Mouse (Mus musculus): ENCODE data around the gene Aanat.

Aanat gene

DNA sequence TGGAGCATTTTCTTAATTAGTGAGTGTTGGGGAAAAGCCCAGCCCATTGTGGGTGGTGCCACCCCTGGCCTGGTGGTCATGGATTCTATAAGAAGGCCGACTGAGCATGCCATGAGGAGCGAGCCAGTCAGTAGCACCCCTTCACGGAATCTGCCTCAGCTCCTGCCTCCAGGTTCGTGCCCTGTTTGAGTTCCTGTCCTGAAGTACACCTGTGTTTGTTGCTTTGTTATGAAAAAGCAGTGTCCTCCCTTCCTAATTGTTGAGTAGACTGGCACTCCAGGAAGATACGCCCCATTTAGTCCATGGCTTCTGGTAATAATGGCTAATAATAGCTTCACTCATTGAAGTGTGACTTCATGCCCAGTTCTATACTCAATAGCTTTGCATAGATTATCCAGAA is at the start of gene Aanat:
Gene Aanat, plus strand, starts transcription at position 123 of the 400 bp plus-strand sequence.
- DNase-seq, result no peak

DNA sequence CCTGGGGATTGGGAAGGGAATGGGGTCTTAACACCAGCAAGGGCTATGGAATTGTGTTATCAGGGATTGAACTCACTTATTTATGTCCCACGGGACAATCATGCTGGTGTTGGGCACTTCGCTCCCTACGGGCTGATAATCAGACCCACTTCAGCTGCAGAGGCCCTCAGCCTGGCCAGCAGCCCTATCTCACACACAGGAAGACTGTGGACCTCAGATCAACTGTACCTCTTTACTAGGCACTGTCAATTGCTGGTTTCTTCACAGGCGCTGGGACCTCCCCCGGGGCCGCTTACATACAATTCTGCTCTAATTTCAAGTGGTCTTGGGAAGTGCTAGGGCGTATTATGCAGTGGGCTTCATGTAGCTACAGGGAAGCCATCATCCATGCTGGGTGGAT is 49.5 kb upstream of the Aanat start:
- DNase-seq, result no peak

DNA sequence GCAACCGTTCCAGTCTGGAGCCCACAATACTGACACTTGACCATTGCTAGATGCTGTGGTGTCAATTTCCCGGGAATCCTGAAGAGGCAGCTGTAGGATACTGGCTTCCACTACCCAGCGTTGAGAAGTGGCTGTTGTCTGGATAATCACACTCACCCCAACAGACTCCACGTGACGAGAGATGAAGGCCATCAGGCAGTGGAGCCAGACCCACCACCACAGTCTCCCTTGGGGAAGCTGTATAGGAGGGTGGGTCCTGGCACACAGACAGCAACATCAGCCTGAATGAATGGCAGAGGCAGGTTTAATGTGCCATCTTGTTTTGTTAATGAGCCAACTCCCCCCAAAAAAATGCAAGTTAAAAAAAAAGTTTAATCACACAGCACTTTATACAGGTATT is 48.8 kb upstream of the Aanat start:
- no peak for DNase-seq

DNA sequence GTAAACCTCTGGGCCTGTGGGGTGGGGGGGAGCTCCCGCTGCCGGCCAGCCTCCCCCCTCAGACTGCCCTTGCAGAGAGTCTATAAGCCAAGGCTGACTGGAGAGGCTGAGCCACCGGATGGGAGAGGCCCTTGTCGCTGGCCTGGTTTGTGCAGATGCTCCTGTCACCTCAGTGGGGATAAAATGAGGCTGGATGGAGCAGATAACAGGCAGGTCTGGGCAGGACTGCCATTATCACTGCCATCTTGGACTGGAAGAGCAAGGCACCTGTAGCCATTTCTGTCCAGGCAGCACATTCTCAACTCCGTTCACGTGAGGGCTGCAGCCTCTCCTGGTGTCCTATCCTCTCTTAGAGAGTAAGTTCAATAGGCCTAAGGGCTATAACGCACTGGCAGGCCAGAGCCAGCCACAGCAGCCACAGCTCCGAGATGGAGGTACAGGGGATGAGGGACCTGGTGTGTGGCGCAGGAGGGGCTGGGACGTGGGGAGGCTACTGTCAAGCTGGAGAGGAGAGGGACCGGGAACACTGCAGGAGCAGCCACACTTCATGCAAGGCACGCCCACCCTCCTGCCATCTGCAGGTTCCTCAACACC is 48.0 kb upstream of the Aanat start:
- DNase-seq, result no peak

DNA sequence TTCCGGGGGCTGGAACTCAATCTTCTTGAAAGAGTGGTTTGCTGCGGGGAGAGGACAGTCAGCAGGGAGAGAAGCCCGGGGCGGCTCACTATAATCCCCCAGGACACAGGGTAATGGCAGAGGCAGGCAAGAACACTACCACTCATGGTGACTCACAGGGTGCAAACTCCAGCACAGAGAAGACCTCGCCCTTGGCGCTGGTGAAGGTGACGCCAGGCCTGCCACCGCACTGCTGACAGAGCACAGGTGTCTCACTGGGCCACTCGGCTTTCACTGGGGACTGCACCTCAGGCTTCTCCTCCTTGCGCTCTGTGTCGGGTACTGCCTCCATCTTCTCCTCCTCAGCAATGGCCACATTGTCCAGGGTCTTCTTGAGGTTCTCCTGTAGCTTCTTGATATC is 45.0 kb upstream of the Aanat start:
- no peak for DNase-seq

DNA sequence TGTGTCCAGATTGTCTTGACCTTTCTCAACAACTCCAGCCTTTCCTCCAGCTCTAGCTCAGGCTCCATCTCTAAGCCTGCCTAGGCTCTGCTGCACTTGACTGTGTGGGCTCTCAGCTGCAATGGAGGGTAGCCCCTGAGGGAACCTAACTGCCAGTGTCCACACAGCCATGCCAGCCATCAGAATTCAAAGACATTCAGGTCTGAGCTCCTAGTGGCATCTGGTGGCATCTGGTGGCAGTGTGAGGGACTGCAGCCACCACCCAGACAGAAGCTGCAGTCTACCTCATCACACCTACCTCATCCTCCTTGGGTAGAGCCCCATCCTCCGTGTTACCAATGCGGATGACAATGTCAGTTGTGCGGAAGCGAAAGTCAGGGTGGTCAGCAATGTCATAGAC is 43.1 kb upstream of the Aanat start:
- DNase-seq, result no peak

DNA sequence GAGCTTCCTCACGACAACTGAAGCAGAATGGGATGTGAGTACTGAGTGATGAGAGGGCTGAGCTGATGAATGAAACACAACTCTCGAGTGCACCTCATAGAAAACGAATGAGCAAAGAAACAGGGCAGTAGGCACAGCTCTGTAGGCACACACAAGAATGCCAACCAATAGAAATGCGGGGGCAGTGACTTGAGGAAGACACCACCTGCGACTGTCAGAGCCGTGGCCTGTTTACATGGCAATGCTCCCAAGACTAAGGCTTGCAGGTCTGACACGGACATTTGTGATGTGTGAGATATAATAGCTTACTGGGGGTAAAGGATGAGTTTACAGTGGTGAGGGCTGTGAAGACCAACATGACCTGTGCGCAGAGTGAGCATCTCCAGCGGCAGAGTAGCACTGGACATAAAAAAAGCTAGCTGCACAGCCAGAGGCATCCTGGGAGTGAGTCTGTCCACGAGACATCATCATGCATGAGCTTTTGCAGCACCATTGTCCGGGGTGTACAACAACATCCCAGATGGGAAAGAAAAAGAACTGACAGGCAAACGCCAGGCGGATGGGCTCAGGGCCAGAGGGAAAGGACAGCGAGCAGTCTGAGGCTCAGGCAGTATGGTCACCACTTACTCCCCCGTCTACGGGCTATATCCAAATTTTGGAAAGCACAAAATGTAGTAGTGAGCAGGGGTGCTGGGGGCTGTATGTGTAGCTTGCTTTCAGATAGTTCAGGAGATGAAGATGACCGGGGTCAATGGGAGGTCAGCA is 38.8 kb upstream of the Aanat start:
- no peak for DNase-seq

DNA sequence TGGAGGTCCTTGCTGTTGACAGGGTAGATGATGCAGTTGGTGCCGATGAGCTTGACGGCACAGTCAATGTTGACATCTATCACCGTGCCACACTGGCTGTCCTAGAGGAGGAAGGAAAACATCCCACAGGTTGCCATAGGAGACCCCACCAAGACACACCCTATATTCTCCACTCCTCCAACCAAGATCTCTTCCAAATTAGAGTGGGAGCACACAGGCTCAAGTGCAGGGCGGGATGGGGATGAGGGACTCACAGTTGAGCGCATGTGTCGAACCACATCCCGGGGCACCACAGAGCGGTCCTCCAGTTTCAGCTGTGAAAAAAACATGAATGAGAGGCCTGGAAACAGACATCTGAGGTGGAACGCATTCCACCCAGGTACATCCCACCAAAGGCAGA is 37.5 kb upstream of the Aanat start:
- no peak for DNase-seq

DNA sequence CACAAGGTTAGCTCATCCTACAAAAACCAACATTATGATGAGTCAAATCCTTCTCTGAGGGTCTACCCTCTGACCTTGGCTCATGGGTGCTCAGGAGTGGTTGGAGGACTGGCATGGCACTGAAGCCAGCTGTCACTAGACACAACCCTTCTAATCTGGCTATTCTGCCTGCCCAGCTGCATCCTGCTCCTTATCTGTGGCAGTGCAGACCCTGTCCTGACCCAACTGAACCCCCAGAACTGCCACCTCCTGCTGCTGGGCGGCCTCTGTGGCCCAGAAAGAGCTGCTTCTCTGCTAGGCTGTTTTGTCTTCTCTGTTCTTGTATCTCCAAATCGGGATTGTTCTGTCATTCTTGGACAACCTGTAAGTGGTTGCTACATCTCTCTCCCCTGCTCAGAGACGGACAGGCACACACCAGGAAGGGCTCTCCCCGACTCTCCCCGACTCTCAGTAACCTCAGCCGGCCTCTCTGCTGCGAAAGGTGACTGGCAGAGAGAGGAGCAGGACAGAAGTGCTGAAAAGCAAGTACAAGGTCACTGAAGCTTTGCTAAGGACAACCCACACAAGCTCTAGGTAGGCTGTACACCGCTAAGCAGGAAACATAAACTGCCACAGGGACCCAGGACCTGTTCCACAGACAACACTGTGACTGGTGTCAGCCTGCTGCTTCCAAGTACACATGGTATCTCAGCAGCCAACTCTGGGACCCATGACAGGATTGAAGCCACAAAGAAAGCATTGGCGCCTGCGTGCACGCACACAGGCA is 36.8 kb upstream of the Aanat start:
- DNase-seq, result no peak

DNA sequence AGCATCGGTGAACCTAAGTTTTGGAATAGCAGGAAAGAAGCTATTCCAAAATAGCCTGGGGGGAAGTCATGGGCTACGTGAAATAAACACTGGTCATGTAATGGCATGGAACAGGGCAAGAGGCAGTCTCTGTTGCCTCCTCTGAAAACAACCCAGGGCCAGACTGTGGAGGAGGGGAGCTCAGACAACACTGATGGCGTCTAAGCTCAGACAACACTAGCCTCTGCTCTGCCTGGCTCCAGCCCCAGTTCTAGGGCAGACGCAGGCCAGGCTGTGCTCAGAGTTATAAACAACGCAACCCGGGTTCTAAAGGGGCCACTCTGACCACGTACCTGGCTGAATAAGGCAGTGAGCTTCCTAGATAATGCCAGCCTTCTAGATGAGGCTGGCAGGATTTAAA is 35.5 kb upstream of the Aanat start:
- DNase-seq, result no peak

DNA sequence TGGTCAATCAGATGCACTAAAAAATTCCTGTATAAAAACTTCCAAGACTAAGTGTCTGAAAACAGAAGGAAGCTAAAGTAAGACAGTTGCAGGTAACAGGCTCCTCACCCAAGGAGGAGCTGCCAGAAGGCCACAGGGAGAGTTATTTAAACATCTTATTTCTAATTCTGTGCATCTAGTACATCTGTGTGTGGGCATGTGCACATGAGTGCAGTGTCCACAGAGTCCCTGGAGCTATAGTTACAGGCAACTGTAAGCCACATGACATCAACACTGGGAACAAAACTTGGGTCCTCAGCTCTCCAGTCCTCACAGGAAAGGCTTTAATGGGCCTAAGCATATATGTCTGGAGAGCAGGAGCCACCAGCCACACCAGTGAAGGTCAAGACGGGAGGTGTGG is 34.0 kb upstream of the Aanat start:
- DNase-seq, result no peak

DNA sequence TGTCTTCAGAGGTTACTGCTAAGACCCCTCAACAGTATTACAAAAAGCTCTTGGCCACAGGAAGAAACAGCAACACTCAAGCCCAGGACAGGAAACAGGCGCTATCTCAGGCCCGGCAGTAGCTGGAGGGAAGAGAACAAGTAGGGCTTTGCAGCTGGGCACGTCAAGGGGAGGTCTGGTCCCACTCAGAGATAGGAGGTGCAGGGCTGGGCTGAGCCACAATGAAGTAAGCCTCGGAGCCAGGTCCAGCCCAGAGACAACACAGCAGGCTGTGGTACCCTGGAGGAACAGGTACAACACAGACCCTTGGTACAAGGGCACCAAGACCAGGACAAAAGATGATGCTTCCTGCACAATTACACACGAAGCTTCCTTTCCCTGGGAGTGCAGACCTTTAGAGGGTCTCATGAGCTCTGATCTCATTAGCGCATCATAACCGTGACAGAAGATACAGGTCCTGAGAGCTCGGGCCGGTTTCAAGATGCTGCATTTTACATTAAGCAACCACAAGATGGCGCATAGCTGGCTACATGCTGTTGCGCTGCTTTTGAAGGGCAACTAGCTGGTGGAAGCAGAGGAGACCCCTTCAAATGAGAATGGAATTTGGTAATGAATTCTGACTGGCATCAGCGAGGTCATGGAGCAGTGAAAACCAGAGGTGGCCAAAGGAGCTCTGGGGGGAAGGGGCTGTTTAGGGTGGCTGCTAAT is 31.9 kb upstream of the Aanat start:
- no peak for DNase-seq

DNA sequence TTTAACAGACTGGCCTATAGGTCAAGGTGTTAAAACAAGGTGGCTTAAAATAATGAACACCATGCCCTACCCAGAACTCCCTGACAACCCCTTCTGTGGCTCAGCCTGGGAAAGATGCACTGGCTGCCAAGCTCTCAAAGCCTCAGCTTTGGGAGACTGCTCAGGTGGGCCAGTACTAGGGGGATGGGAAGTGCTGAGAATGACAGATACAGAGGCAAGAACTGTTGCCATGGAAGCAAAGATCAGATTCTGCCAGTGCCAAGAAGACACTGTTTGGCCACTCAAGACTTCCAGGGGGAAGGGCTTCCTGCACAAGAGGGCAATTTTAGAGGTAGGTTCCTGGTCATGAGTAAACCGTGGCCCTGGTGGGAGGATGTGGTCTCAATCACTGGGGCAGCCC is 30.7 kb upstream of the Aanat start:
- DNase-seq, result no peak

DNA sequence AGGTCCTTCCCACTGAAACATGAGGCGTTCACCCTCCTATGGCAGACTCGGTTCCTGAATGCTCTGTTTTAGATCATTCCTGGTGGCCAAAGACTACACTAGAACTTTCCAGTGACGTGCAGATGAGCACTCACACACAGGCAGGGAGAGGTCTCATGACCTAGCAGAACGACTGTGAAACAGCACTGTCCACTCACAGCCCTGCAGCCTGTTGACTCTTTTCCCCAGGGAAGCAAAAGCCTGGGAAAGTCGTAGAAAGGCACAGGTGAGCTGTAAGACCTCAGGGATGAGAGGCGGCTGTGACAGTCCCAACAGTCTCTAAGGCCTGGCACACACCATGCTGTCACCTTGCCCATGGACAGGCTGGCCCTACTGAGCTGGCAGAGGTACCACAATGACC is 29.9 kb upstream of the Aanat start:
- DNase-seq, result no peak

DNA sequence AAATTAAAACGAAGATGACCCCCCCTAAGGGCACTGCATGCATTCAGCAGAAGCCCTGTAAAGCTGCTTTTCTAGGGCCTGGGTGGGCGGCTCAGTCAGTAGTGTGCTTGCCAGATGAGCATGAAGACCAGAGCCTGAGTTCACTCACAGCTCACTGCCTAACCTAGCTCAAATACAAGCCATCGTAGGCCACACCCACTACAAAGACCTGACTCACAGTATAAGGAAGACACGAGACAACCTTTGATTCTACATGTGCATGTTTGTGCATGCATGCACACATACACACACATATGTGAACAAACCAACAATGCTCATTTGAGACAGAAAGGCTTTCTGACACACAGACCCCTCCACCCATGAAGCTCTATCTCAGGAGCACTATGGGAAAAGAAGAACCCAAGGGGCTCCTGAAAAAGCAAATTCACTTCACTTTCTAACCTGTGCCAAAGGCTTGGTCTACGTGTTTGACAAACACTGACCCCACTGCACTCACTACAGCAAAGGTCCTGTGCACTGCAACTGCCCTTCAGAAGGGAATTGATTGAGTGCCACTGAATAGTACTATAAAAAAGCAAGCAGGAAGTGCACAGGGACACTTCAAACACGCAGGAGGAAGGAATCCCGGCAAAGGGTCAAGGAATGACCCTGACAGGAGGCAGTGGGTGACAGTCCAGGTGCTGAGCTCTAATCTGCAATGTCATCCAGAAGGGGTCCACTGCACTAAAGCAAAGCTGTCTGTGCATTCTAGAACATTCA is 20.8 kb upstream of the Aanat start:
- no peak for DNase-seq

DNA sequence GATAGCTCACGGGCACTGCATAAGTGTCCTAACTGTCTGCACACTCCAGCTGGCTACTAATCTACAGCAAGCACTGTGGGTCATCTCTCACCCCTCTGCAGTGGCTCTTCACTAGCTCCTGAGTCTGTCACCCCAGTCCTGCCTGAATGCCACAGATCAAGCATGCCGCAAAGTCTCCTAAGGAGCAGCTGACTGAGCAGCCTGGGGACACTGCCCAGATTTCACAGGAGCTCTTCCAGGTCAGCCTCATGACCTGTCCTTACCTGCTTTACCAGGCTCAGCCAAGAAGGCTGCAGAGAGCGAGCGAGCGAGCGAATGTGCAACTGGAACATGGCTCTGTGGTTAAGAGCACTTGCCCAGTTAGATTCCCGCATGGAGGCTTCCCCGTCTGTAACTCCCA is 18.7 kb upstream of the Aanat start:
- no peak for DNase-seq

DNA sequence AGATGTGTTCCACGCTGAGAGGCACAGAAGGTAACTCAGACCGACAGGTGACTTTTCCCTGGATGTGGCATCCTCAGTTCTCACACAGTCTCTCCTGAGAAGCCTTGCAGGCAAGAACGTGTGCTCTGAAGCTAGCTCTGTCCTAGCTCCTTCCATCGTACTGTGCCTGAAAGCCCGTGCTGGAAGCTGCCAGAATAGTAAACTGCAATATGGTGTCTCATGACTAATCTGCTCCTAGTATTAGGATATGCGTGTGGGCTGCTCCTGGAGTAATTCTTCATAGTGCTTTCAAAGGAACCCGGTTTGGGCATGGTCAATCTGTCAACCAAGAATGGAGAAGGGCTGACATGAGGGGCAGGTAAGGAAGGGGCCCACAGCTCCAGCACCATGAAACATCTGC is 15.4 kb upstream of the Aanat start:
- no peak for DNase-seq

DNA sequence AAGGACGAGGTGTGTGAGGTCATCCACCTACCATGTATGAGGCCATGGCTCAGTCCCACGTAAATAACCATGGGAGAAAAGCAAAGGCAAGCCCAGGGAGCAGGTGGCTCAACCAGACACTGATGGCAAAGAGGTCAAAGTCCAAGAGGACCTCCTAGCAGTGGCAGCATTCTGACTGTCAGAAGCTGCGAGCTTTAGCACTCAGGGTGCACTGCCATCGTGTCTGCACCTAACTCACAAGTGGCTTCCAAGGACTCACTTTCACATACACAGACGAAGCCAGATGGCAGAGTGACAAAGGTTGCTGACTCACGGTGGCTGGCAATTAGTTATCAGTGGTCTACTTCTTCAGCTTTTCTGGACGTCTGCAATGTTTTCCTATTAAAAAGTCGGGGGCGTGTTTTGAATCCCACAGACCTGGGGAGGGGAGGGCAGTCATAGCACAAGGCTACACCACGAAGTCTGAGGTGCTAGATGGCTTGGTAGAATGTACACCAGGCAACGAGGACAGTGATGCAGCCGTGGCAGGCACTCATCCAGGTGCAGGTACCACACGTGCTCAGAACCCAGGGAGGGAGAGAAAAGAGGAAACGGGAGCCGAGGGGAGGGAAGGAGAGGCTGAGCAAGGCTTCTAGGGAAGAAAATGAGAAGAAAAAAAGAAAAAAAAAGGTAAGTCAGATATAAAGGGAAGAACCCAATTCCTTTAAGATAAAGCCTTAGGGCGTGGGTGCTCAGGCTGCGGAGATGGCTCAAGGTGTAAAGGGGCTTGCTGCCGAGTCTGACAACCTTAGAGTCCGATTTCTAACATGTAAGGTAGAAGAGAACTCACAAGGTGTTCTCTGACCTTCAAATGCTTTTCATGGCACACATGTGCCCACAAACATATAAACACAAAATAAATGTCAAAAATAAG is 14.2 kb upstream of the Aanat start:
- DNase-seq, result no peak

DNA sequence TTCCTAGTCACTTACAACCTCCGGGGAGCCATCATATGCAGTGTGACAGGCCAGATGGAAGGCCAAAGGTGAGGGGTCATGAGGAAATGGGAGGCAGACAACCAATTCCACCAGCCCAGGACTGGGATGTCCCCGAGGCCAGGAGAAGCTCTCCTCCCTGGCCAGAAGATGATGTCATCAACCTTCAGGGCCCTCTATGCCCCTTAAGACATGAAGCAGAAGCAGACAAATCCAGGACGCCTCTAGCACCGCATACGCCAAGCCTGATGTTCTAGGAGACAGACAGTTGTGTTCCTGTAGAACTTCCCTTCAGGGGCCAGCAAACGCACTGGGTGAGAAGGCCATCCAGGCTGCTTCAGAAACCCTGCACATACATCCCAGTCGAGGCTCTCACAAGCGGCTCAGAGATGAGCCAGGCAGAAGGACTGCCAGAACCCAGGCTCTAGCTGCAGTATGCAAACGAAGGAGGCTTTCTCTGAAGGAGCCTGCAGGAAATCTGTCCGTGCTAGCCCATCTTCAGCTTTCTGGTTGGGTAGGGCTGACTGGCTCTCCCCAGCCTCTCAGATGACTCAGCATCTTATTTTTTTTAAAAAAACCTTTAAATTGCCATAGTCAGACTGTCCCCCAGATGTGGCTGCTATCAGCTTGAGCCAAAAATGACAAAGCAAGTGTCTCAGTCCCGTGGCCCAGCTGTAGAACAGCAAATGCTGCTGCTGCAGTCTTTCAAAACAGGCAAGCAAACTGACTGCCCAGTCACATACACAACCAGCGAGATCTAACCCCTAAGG is 13.3 kb upstream of the Aanat start:
- peak; percentile 56 for DNase-seq

DNA sequence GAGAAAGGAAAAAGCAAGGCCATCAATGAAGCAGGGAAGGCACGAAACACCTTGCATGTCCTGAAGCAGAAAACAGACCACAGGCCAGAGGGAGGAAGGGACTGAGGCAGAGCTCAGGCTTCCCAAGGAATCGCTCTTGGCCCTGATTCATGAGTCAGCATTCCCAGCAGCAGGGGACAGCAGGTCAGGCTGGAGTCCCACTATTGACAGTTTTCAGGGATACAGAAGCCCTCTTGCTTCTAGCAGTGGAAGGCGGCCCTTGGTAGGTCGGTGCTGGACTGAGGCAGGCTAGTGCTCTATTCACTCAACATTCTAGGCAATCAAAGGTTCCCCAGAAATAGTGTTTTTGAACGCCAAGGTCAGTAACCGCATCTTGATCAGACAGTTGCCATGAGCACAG is 11.7 kb upstream of the Aanat start:
- no peak for DNase-seq

DNA sequence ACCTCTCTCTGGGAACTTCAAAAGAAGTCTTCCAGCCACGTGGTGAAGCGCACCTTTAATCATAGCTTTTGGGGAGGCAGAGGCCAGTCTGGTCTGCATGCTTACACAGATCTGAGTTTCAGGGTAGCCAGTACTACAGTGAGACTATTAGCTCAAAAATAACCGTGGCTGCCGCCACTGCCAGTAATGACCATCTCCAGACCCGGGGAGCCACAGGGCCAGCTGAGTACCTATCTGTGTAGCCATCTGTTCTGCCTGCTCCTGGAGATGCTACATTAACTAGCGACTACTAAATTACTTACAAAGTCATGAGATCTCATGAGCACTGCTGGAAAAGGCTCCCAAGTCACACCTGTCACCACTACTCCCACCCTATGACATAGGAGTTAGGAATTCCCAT is 11.2 kb upstream of the Aanat start:
- no peak for DNase-seq

Measured in layer of hippocampus, adult 9-11 months (tissue).